Mouse (Mus musculus): ENCODE measurements at regions not wholly inside any gene's neighbourhood (a gene's known extent, or its start where the extent isn't known, plus 50 kb on each side); places are given as distances from the start of the nearest gene placed in this dataset.

DNA sequence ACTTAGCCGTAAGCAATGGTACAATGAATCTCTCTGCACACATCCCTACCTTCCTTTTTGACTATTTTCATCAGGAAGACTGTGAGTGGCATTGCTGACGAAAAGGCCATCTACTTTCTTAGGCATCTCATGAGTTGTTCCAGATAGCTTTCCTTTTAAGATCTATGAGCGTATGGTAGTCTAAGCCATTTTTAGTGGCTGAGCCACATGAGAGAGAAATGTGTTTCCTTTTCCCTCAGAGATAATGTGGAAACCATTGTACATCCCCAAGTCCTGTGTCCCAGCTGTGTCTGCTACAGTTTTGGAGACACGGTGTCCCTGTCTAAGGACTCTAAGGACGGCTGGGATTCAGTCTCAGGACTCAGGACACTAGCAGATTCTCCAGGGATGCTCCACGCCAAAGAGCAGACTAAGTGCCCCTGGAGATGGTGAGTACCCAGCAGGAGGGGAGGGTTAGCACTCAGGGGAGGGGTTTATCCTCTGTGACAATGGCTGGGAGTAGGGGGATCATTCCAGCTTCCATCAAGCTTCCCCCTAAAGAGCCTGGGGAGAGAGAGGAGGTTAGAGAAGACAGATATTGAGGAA, 199.0 kb downstream of the Cdca7 start:
- ATAC-seq (ENCODE audit: insufficient number of reproducible peaks, low FRiP score), result no peak
- H3K4me2 ChIP-seq, result no peak overlapping the region; the same call in 1 of the 2 replicates
- H3K36me3 ChIP-seq, result no peaks in the 10 kb centered on the region
- no peak overlapping the region for H3K27ac ChIP-seq (ENCODE audit: poor library complexity, severe bottlenecking)
- no peaks in the 10 kb centered on the region for H3K9me3 ChIP-seq (replicated peaks)
- peaks cover 18% of the 10 kb centered on the region for H3K4me1 ChIP-seq (replicated peaks)
- WGBS, result 43% methylated on average over 6 of the region's 6 CpGs
- H3K4me3 ChIP-seq, result no peak overlapping the region
- no peak overlapping the region for H3K9ac ChIP-seq
- no peaks in the 10 kb centered on the region for H3K27me3 ChIP-seq (replicated peaks)

DNA sequence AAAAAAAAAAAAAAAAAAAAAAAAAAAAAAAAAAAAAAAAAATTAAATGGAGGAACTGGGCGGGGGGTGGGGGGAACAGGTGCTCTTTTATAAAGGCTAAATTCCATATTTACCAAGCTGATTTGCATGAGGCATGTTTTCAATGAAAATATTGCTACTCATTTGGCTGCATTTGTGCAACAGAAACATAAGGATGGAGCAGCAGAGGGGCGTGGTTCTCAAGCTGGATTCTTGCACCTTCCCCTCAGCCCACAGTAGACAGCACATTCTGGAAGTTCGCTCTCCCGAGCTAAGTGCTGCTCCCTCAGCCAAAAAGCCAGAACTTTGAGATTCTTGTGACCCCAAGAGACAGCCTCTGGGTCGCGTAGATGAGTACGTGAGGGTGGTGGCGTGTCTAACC, 201.8 kb downstream of the Cdca7 start:
- no peak overlapping the region for H3K4me3 ChIP-seq
- ATAC-seq (ENCODE audit: insufficient number of reproducible peaks, low FRiP score), result no peak
- H3K4me2 ChIP-seq, result no peak overlapping the region
- 85% methylated on average over 8 of the region's 8 CpGs for WGBS
- 0 out of 2 replicates have a peak, but pooled peaks cover 3% of the 10 kb centered on the region for H3K27me3 ChIP-seq (replicated peaks)
- no peaks in the 10 kb centered on the region for H3K9me3 ChIP-seq (replicated peaks)
- no peak overlapping the region for H3K9ac ChIP-seq
- H3K4me1 ChIP-seq (replicated peaks), result peaks cover 20% of the 10 kb centered on the region
- no peaks in the 10 kb centered on the region for H3K36me3 ChIP-seq
- no peak overlapping the region for H3K27ac ChIP-seq (ENCODE audit: poor library complexity, severe bottlenecking)

DNA sequence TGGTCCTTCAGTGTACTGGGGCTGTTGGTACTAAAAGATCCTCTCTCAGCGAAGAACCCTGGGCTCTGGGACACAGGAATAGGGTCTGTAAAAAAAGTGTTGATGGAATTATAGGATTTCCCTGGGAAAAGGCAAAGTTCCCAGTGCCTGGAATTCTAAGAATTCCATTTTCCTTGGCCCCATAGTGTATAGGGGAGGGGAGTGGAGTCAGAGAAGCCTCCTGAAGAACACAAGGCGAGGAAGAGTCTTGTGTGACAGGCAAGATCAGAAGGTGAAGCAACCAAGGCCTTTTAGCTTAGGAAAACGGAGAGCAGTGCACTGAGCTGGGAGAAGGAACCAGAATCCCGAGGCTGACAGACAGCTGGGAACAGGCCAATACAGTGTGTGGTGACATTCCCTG, 212.1 kb downstream of the Cdca7 start:
- H3K27me3 ChIP-seq (replicated peaks), result no peaks in the 10 kb centered on the region
- WGBS, result 49% methylated on average over 4 of the region's 4 CpGs
- H3K9me3 ChIP-seq (replicated peaks), result peaks cover 7% of the 10 kb centered on the region; the same call in 1 of the 2 replicates
- no peaks in the 10 kb centered on the region for H3K4me1 ChIP-seq (replicated peaks)
- H3K4me2 ChIP-seq, result no peak overlapping the region
- no peaks in the 10 kb centered on the region for H3K36me3 ChIP-seq
- no peak overlapping the region for H3K27ac ChIP-seq (ENCODE audit: poor library complexity, severe bottlenecking)
- H3K4me3 ChIP-seq, result no peak overlapping the region
- H3K9ac ChIP-seq, result no peak overlapping the region
- no peak for ATAC-seq (ENCODE audit: insufficient number of reproducible peaks, low FRiP score)

DNA sequence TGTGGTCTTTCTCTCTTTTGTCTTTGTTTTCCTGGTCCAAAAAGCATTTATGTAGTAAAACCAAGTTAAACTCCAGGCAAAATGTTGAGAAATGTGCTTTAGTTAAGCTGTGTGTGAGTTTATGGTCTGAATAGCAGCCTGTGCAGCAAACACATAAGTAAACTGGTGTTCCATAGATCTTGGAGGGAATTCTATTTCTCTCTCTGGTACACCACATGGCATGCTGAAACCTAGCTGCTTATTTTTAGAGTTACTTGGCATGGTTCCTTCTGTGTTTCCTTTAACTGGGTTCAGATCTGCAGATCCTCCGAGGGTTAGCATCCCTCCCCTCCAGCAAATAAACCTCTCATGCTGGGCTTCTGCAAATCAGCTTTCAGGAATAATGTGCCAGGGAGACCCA, 225.1 kb downstream of the Cdca7 start:
- H3K9me3 ChIP-seq (replicated peaks), result no peaks in the 10 kb centered on the region
- no peak overlapping the region for H3K27ac ChIP-seq (ENCODE audit: poor library complexity, severe bottlenecking)
- H3K9ac ChIP-seq, result no peak overlapping the region
- H3K4me2 ChIP-seq, result no peak overlapping the region
- H3K4me3 ChIP-seq, result no peak overlapping the region
- 58% methylated on average over 1 of the region's 1 CpGs for WGBS
- H3K4me1 ChIP-seq (replicated peaks), result peaks cover 8% of the 10 kb centered on the region; the same call in 1 of the 2 replicates
- ATAC-seq (ENCODE audit: insufficient number of reproducible peaks, low FRiP score), result no peak
- no peaks in the 10 kb centered on the region for H3K27me3 ChIP-seq (replicated peaks)
- no peaks in the 10 kb centered on the region for H3K36me3 ChIP-seq

DNA sequence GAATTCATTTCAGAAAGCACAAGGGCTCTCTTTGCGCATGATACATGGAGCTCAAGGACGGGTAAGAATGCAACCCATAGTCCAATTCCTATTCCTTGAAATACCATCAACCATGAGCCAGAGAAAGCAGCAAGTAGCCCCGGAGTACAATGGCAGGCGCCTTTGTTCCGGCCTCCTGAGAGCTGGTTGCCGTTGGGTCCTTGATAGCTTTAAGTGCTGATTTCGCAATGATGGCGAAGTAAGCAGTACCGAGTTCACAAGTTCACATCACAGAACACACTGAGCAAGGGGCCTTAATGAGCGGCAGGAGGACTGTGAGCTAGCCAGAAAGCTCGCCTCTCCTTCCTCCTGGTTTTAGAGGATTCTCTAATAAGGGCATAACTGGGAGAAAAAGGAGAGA, 227.3 kb downstream of the Cdca7 start:
- Histone ChIP-seq H3K27me3 (replicated peaks) (no peaks in the 10 kb centered on the region), H3K27ac (ENCODE audit: poor library complexity, severe bottlenecking) (no peak overlapping the region), H3K9ac (no peak overlapping the region), H3K4me1 (replicated peaks) (peaks cover 8% of the 10 kb centered on the region; the same call in 1 of the 2 replicates), H3K4me2 (no peak overlapping the region), H3K4me3 (no peak overlapping the region), H3K9me3 (replicated peaks) (no peaks in the 10 kb centered on the region), H3K36me3 (no peaks in the 10 kb centered on the region)
- WGBS, result 66% methylated on average over 11 of the region's 11 CpGs
- no peak for ATAC-seq (ENCODE audit: insufficient number of reproducible peaks, low FRiP score)

DNA sequence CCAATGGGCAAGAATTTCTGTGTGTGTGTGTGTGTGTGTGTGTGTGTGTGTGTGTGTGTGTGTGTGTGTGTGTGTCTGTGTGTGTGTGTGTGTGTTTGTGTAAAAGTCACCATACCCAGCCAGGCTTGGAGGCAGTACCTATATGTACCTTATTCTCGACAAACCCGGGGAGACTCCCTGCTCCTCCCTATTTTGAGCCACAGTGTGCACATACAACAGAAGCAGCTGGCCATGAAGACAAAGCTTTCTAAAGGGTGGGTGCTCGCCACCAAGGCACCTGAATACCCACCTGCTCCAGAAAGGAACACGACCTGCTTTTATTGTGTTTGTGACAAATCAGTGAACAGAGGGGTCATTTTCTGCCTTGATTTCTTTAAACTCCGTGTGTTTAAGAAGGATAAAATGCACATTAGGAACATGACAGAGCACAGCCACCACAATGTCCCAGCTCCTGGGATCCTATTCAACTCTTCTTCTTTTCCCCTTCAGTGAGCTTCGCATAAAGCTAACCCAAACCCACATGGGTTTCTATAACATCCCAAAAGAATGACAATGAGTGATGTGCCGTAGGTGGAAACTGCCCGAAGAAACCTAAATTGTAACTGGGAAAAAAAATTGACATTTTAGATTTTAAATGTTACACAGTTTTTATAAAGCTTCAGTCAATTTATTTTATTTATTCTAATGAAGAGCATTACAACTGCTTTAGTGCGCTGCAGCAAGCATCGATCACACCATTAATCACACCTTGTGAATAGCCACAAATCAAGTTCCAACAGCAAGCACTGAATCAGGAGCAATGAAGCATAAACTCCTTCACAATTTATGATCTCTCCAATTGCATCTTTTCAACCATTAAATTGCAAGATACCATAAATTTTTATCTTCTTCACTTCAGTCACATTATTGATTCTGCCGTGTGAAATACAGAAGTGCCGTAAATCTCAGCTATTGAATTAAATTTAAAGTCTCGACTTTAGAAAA, 232.0 kb downstream of the Cdca7 start:
- 86% methylated on average over 13 of the region's 13 CpGs for WGBS
- ATAC-seq (ENCODE audit: insufficient number of reproducible peaks, low FRiP score), result no peak

DNA sequence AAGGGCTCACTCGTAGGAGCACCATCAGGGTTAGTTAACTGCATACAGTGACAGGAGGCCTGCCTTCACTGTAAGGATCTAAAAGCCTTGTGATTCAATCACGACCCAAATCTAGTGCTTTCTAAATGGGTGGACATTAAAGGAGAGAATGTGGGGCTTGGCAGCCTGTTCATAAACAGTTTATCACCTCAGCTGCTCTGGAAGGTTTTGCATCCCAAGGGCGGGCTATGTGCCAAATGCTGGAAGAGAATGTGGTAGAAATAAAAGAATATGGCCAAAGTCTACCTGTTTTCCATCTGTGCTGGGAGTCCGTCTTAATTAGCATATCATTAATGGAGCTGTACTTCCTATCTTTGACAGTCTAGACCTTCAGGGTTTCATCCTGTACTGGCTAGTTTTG, 241.0 kb downstream of the Cdca7 start:
- H3K9me3 ChIP-seq (replicated peaks), result no peaks in the 10 kb centered on the region; the same call in 1 of the 2 replicates
- no peaks in the 10 kb centered on the region for H3K36me3 ChIP-seq
- no peak overlapping the region for H3K9ac ChIP-seq
- 73% methylated on average over 4 of the region's 4 CpGs for WGBS
- no peaks in the 10 kb centered on the region for H3K27me3 ChIP-seq (replicated peaks)
- H3K4me1 ChIP-seq (replicated peaks), result peaks cover 7% of the 10 kb centered on the region; the same call in 1 of the 2 replicates
- H3K4me2 ChIP-seq, result no peak overlapping the region
- no peak overlapping the region for H3K4me3 ChIP-seq
- no peak overlapping the region for H3K27ac ChIP-seq (ENCODE audit: poor library complexity, severe bottlenecking)
- no peak for ATAC-seq (ENCODE audit: insufficient number of reproducible peaks, low FRiP score)

More for the DNA sequence above, 232.0 kb downstream of the Cdca7 start:
- H3K4me2 ChIP-seq, result no peak overlapping the region
- no peak overlapping the region for H3K9ac ChIP-seq
- H3K27me3 ChIP-seq (replicated peaks), result no peaks in the 10 kb centered on the region
- no peak overlapping the region for H3K27ac ChIP-seq (ENCODE audit: poor library complexity, severe bottlenecking)
- no peaks in the 10 kb centered on the region for H3K36me3 ChIP-seq
- H3K9me3 ChIP-seq (replicated peaks), result no peaks in the 10 kb centered on the region
- H3K4me1 ChIP-seq (replicated peaks), result peaks cover 8% of the 10 kb centered on the region; the same call in 1 of the 2 replicates
- no peak overlapping the region for H3K4me3 ChIP-seq

DNA sequence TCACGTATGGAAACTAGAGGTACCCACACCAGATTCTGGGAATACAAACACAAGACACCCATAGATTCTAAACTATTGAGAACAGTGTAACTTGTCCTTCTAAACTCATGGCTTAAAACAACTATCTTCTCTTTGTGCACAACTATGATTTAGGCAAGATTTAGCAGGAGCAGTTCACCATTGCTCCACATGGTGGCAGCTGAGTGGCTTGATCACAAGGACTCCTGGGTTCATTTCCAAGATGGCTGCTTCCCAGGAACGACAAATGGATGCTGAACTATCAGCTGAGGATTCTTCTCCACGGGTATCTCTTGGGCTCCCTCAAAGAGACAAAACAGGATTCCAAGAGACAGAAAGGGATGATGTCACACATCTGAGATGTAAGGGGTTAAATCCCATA, 251.5 kb downstream of the Sp3 start:
- no peak overlapping the region for H3K27ac ChIP-seq (ENCODE audit: poor library complexity, severe bottlenecking)

DNA sequence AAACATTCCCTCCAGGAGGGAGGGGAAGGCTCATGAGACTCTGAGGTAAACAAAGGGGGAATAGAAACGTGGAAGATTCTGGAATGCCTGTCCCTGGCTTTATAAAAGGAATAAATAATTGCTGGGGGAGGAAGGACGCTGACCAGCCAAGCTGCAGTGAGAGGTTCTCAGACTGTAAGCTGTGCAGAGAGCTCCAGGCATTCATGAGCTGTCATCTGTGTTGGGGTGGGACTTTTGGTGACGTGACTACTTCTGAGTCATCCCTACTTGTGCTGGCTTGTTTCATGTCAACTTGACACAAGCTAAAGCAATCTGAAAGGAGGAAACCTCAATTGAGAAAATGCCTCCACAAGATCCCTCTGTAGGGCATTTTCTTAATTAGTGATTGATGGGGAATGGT, 246.9 kb downstream of the Sp3 start:
- no peaks in the 10 kb centered on the region for H3K27me3 ChIP-seq (replicated peaks)
- H3K36me3 ChIP-seq, result no peaks in the 10 kb centered on the region
- H3K4me3 ChIP-seq, result no peak overlapping the region
- ATAC-seq (ENCODE audit: insufficient number of reproducible peaks, low FRiP score), result no peak
- no peak overlapping the region for H3K4me2 ChIP-seq
- WGBS, result 39% methylated on average over 3 of the region's 3 CpGs
- H3K27ac ChIP-seq (ENCODE audit: poor library complexity, severe bottlenecking), result no peak overlapping the region
- H3K9ac ChIP-seq, result no peak overlapping the region
- no peaks in the 10 kb centered on the region; the same call in 1 of the 2 replicates for H3K9me3 ChIP-seq (replicated peaks)
- H3K4me1 ChIP-seq (replicated peaks), result no peaks in the 10 kb centered on the region

More for the DNA sequence above, 251.5 kb downstream of the Sp3 start:
- Histone ChIP-seq H3K4me3 (no peak overlapping the region), H3K4me2 (no peak overlapping the region), H3K4me1 (replicated peaks) (peaks cover 6% of the 10 kb centered on the region; the same call in 1 of the 2 replicates), H3K36me3 (no peaks in the 10 kb centered on the region), H3K27me3 (replicated peaks) (no peaks in the 10 kb centered on the region), H3K9ac (no peak overlapping the region), H3K9me3 (replicated peaks) (no peaks in the 10 kb centered on the region; the same call in 1 of the 2 replicates)
- no peak for ATAC-seq (ENCODE audit: insufficient number of reproducible peaks, low FRiP score)
- WGBS, result 49% methylated on average over 3 of the region's 3 CpGs

DNA sequence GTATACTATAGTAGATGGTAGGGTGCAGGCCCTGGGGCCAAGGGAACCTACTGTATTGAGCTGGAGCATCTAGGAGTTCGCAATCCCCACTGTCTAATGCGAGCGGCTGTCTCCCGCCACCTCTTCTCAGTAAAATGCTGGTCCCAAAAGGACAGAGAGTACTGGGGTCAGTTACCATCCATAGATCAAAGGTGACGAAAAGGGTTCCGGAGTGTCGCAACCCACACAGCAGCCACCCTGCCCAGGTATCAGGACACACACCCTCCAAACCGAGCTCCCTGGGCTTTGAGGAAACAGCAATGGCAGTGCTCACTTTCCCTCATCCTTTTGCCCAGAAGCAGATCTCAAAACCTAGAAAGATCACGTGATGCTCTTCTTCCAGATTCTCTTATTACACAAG, 245.2 kb downstream of the Sp3 start:
- 87% methylated on average over 9 of the region's 9 CpGs for WGBS
- Histone ChIP-seq H3K4me2 (no peak overlapping the region), H3K9ac (no peak overlapping the region), H3K27me3 (replicated peaks) (no peaks in the 10 kb centered on the region), H3K9me3 (replicated peaks) (no peaks in the 10 kb centered on the region; the same call in 1 of the 2 replicates), H3K36me3 (no peaks in the 10 kb centered on the region), H3K4me1 (replicated peaks) (0 out of 2 replicates have a peak, but pooled peaks cover 5% of the 10 kb centered on the region), H3K4me3 (no peak overlapping the region), H3K27ac (ENCODE audit: poor library complexity, severe bottlenecking) (no peak overlapping the region)
- ATAC-seq (ENCODE audit: insufficient number of reproducible peaks, low FRiP score), result no peak

DNA sequence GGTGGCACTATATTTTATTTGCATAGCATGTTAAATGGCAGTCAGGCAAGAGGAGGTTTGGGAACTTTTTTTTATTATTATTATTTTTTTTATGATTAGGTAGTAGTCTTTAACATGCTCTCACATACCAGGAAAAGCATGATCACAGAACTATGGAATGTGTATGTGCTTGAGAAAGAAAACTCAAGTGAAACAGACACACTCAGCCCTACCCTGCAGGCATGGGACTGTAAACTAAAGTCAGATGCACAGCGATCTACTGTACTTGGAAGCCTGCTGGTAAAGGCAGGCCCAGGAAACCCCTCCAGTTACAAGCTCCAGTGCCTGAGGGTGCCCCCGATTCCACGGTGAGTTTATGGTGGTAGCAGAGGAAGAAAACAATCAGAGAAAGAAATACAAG, 243.6 kb downstream of the Sp3 start:
- no peak overlapping the region for H3K4me2 ChIP-seq
- H3K36me3 ChIP-seq, result no peaks in the 10 kb centered on the region
- no peak overlapping the region for H3K27ac ChIP-seq (ENCODE audit: poor library complexity, severe bottlenecking)
- H3K4me1 ChIP-seq (replicated peaks), result peaks cover 16% of the 10 kb centered on the region; the same call in 1 of the 2 replicates
- no peak for ATAC-seq (ENCODE audit: insufficient number of reproducible peaks, low FRiP score)
- H3K9ac ChIP-seq, result no peak overlapping the region
- H3K9me3 ChIP-seq (replicated peaks), result no peaks in the 10 kb centered on the region; the same call in 1 of the 2 replicates
- no peaks in the 10 kb centered on the region for H3K27me3 ChIP-seq (replicated peaks)
- H3K4me3 ChIP-seq, result no peak overlapping the region
- 71% methylated on average over 3 of the region's 3 CpGs for whole genome bisulfite sequencing

Data from heart, embryonic 12.5 days (tissue).